Mouse (Mus musculus) CH12F3 (cell line): ENCODE results near the gene Agpat4.
"Not testable (repeated sequence)": the region's sequence is repeated elsewhere in the genome, so short reads cannot be mapped to it uniquely, and the experiment has no call there.

Source experiments
- in situ Hi-C: fragments of 300-500 bp; cut with MboI; formaldehyde crosslinking; loops from 2 replicates; pipeline ENCODE4 v1.14.3; 2020; ENCODE audit warnings: low sequenced_read_pairs

Agpat4 gene

GRCm38 (mm10) chr17:12213430-12213829 lies 94.9 kb downstream of the Agpat4 start:
- in situ Hi-C loops = loop anchor here (5.0 kb wide), 1 partner anchor 176 kb away; no protein-coding TSS in a partner anchor

DNA sequence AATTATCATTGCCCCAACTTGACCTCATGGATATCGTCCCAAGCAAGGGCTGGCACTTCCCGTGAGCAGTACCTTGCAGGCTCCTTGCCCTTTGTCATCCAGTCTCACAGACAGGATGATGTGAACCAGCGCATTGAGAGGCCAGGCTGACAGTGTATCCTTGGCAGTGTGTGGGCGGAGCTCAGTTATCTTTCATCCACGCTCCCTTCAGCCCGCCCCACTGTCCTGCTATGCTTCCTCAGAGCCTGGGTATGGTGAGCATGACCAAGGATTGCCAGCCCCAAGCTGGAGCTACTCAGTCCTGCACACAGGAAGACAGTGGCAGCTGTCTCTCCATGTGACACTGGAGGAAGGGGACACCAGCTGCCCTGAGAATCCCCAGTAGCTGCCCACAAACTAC lies 97.7 kb downstream of the Agpat4 start:
- in situ Hi-C loops = no loop called here

GRCm38 (mm10) chr17:12221926-12222325 lies 103.4 kb downstream of the Agpat4 start:
- in situ Hi-C loops = no loop called here

DNA sequence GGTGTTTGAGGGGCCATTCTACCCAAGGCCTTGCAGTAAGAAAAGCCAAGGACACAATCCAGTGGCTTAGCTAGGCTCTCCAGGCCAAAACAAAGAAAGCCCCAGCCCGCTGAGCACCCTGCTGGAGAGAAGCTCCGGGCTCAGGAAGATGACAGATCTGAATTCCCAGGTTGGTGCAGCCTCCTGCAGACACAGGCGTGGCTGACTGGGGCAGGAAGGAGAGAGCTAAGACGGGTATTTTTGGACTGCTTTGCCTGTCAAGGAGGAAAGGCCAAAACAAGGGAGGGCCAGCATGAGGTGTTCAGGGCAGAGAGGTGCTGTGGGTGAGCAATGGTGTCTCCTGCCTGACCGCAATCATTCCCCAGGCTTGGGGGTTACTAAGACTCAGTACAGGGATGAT lies 105.2 kb downstream of the Agpat4 start:
- in situ Hi-C loops = no loop called here

- in situ Hi-C loops = no loop called here
Measured at GRCm38 (mm10) chr17:12224145-12224544, 105.6 kb downstream of the Agpat4 start.

- in situ Hi-C loops = not testable (repeated sequence)
Measured at GRCm38 (mm10) chr17:12224551-12224950, 106.0 kb downstream of the Agpat4 start.

- in situ Hi-C loops = no loop called here
Measured at GRCm38 (mm10) chr17:12225227-12225626, 106.7 kb downstream of the Agpat4 start.

GRCm38 (mm10) chr17:12226551-12226950 lies 108.0 kb downstream of the Agpat4 start:
- in situ Hi-C loops = no loop called here

- in situ Hi-C loops = no loop called here
Measured at GRCm38 (mm10) chr17:12228001-12228400, 109.5 kb downstream of the Agpat4 start.

DNA sequence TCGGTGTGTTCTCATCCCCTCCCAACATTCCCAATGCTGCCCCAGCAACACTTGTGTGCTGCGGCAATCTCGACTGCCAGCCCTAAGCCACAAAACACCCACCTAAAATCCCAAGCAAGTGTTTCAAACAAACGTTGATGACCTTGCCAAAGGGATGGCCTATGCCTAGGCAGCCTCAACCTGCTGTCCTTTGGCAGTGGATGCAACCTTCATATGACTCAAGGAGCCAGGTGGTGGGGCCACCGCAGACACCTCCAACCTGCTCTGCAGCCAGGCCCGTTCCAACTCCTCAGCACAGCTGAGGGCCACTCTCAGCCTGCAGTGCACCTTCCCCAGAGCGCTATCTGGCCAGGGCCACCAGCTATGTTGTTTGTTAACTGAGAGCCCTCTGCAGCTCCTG lies 110.0 kb downstream of the Agpat4 start:
- in situ Hi-C loops = no loop called here

GRCm38 (mm10) chr17:12229756-12230155 lies 111.3 kb downstream of the Agpat4 start:
- in situ Hi-C loops = no loop called here

GRCm38 (mm10) chr17:12230167-12230566 lies 111.7 kb downstream of the Agpat4 start:
- in situ Hi-C loops = no loop called here

DNA sequence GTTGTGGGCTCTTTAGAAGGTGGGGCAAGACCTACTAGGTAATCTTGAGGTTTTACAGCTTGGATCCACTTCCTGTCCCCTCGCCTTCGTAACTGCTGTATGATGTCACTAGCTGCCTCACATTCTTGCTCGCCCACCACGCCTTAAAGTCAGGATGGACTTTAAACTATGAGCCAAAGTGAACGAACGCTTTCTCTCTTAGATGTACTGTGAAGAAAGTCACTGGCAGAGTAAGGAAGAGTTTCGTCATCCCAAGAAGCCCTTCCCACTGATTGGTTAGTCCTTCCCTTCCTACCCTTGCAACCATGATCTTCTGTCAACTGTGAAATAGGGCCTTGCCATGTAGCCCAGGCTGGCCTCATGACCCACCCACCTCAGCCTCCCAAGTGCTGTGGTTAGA lies 112.6 kb downstream of the Agpat4 start:
- in situ Hi-C loops = no loop called here

GRCm38 (mm10) chr17:12232724-12233123 lies 114.2 kb downstream of the Agpat4 start:
- in situ Hi-C loops = no loop called here

GRCm38 (mm10) chr17:12240701-12241100 lies 122.2 kb downstream of the Agpat4 start:
- in situ Hi-C loops = no loop called here

- in situ Hi-C loops = no loop called here
Measured at GRCm38 (mm10) chr17:12249783-12250504, 131.4 kb downstream of the Agpat4 start.

DNA sequence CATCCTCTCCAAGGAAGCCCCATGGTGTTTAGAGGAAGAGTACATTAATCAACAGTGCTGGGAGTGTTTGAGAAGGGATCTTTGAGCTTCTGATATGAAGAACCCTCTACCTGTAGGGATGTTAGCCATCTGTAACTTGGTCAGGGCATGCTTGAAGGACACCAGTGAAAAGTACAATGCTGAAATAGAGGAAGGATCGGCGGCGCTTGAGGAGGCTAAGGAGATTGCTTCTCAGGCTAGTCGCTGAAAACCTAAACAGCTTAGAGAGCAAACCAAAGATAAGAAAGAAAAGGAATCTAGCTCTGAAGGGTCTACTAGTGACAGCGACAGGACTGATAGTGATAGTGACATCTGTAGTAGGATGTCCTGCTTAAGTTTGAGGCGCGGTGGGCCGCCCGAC lies 132.1 kb downstream of the Agpat4 start:
- in situ Hi-C loops = no loop called here

DNA sequence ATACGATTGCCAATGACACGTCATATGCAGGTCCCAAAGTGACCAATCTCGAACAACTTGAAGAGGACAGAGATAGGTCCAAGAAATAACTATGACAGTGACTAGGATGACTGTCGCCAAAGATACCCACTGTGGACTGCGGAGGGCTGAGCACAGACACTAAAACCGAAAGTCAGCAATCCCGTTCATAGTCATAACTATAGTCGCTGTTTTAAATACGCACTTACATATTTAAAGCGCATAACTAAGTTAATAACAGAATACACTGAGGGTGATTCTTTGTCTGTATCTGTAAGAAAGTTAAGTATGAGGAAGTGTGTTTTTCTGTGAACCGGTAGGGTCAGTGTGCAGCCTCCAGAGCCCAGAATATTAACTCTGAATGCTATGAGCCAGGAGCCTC lies 137.6 kb downstream of the Agpat4 start:
- in situ Hi-C loops = no loop called here

DNA sequence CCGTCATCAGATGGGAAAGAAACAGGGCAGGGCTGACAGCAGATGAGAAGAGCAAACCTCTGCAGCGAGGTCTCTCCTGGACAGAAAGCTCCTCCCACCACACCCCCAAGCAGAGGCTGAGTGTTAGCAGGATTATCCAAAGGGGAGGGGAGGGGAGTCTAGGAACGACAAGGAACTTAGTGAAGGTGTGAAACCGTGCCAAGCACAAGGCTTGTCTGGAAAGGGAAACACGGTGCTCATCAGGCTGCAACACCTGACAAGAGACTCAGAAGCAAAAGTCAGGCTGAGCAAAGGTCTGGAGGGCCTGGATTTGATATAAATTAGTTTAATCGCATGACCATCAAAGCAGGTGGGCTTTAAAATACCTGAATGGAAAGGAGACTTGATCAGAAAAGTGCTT lies 140.0 kb downstream of the Agpat4 start:
- in situ Hi-C loops = no loop called here

DNA sequence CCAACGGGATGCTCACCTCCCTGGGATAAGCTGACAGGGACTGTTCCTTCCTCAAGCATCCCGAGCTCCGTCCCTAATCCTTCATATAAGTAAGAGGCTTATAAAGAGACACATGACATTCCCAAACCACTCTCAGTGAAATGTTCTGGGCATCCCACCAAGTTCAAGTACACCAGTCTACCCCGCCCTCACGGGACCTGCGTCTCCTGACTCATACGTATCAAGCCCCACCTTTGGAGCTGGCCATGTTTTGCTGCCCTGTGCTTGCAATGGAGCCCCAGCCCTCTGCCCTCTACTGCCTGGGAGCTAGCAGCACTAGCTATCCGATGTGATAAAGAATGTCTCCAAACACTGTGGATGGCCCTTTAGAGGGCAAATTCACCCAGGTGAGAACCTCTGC lies 141.5 kb downstream of the Agpat4 start:
- in situ Hi-C loops = no loop called here

- in situ Hi-C loops = no loop called here
Measured at GRCm38 (mm10) chr17:12261376-12261775, 142.9 kb downstream of the Agpat4 start.

DNA sequence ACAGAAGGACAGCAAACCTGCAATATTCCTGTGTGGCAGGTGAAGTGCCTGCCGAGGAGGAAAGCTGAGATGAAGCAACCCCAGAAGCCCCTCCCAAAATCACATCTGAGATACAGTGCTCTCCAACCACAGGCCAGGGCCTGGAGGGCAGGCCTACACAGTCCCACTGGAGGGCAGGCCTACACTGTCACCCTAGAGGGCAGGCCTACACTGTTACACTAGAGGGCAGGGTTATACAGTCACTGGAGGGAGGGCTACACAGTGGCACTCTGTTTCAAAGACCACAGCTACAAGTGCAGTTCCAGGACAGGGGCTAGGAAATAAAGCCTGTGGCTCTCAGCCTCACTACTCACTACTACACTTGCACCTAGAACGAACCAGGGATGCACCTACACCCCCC lies 143.4 kb downstream of the Agpat4 start:
- in situ Hi-C loops = no loop called here

GRCm38 (mm10) chr17:12262851-12263250 lies 144.3 kb downstream of the Agpat4 start:
- in situ Hi-C loops = no loop called here
